Mouse (Mus musculus): ENCODE data around the gene Nlrc5. TPM values are rescaled to one million over a fixed set of nuclear protein-coding genes. Genes with fewer than 3 reads are reported as not detected.
"Not testable (repeated sequence)": the region's sequence is repeated elsewhere in the genome, so short reads cannot be mapped to it uniquely, and the experiment has no call there.

Gene Nlrc5
- total RNA-seq (2015; ENCODE audit: low replicate concordance) (3.2 and 10.1 TPM in 2 replicates), total RNA-seq (2017; ENCODE audit: low replicate concordance) (2.7 and 3.9 TPM in 2 replicates)

DNA sequence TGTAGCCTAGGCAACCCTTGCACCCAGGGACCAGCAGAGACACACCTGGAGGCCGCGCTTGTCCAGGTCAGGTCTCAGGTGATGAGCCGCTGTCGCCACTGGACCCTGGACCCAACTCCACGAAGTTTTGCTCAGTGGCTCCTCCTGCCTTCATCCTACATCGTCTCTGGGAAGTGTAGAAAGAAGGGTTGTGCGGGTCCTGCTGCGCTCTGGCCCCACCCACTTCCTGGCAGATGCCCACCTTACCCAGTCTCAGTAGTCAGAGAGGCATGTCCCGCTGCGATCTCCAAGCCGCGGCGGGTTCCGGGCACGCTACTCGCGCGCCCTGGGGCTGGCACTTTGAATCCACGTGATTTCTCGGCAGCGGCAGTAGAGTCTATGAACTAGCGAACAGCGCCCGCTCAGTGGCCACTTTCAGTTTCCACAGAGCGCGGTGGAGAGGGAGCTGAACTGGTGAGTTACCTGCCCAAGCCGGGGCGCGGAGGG lies at the start of gene Nlrc5:
TSS of gene Nlrc5 (plus strand) at position 376 of the 486 bp plus-strand sequence.
- ATAC-seq (replicated peaks; ENCODE audit: low FRiP score, poor library complexity, severe bottlenecking) = peak; percentile 66

- peak; percentile 31 for ATAC-seq (replicated peaks; ENCODE audit: low FRiP score, poor library complexity, severe bottlenecking)
Observed at GRCm38 (mm10) chr8:94385506-94386213, 48.5 kb upstream of the Nlrc5 start.

DNA sequence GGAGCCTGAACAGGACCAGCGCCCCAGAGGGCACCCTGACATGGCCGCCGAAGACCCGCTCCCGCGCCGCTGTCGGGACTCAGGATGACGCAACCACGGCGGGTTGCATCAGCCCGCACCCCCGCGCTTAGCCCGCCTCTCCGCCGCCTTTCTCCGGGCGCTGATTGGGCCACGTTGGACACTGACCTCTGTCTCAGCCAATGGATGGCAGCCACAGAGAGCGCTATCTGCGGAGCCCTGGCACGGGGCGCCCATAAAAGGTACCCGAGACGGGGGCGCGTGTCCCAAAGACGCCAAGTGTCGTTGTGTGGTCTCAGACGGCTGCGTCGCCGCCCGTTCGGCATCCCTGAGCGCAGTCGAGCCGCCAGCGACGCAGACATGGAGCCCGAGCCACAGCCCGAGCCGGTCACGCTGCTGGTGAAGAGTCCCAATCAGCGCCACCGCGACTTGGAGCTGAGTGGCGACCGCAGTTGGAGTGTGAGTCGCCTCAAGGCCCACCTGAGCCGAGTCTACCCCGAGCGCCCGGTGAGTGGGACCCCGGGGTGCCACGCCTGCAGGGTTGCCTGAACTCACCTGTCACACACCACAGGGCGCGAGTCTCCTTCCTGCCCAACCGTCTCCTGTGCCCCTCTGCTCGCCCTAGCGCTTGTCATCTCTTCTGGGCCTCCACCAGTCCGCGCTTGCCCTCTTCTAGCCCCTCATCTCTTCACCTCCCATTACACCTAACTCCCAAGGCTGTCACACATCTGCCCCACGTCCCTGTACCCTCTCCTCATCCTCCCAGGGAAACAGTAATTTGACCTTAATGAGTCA lies 47.7 kb upstream of the Nlrc5 start, which contains the start of gene Herpud1:
TSS of gene Herpud1 (plus strand) at position 225 of the 813 bp plus-strand sequence.
- peak; percentile 89 for ATAC-seq (replicated peaks; ENCODE audit: low FRiP score, poor library complexity, severe bottlenecking)

GRCm38 (mm10) chr8:94387027-94387684 lies 47.0 kb upstream of the Nlrc5 start:
- peak; percentile 83 for ATAC-seq (replicated peaks; ENCODE audit: low FRiP score, poor library complexity, severe bottlenecking)

DNA sequence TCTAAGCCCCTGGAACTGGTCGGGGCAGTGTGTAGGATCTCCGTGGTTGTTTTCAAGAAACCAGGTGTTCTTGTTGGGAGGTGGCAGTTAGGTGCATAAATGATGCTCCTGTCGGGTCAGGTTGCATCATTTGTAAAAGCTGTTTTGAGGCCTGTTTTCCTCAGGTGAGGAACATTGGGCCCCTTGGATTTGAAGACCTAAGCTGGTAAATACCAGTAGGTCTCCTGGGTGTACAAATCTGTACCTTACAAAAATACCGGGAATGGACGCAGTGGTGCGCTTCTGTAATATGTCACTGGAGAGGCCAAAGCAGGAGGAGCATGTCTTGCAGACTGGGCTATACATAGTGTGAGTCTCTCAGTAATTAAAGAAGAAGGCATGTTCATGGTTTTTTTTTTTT lies 46.4 kb upstream of the Nlrc5 start:
- ATAC-seq (replicated peaks; ENCODE audit: low FRiP score, poor library complexity, severe bottlenecking) = no peak

GRCm38 (mm10) chr8:94389531-94389930 lies 44.6 kb upstream of the Nlrc5 start:
- no peak for ATAC-seq (replicated peaks; ENCODE audit: low FRiP score, poor library complexity, severe bottlenecking)

GRCm38 (mm10) chr8:94390429-94390828 lies 43.7 kb upstream of the Nlrc5 start:
- ATAC-seq (replicated peaks; ENCODE audit: low FRiP score, poor library complexity, severe bottlenecking) = no peak

- ATAC-seq (replicated peaks; ENCODE audit: low FRiP score, poor library complexity, severe bottlenecking) = no peak
Observed at GRCm38 (mm10) chr8:94390910-94391309, 43.2 kb upstream of the Nlrc5 start.

DNA sequence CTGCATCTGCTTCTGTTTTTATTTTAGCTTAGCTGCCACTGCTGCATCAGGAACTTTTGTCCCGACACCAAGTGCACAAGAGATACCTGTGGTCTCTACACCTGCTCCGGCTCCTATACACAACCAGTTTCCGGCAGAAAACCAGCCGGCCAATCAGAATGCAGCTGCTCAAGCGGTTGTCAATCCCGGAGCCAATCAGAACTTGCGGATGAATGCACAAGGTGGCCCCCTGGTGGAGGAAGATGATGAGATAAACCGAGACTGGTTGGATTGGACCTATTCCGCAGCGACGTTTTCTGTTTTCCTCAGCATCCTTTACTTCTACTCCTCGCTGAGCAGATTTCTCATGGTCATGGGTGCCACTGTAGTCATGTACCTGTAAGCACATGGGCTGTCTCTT lies 42.0 kb upstream of the Nlrc5 start:
- no peak for ATAC-seq (replicated peaks; ENCODE audit: low FRiP score, poor library complexity, severe bottlenecking)

GRCm38 (mm10) chr8:94392648-94393047 lies 41.5 kb upstream of the Nlrc5 start:
- no peak for ATAC-seq (replicated peaks; ENCODE audit: low FRiP score, poor library complexity, severe bottlenecking)

GRCm38 (mm10) chr8:94395851-94396540 lies 38.2 kb upstream of the Nlrc5 start:
- ATAC-seq (replicated peaks; ENCODE audit: low FRiP score, poor library complexity, severe bottlenecking) = no peak

- peak; percentile 71 for ATAC-seq (replicated peaks; ENCODE audit: low FRiP score, poor library complexity, severe bottlenecking)
Observed at GRCm38 (mm10) chr8:94396964-94397657, 37.0 kb upstream of the Nlrc5 start.

DNA sequence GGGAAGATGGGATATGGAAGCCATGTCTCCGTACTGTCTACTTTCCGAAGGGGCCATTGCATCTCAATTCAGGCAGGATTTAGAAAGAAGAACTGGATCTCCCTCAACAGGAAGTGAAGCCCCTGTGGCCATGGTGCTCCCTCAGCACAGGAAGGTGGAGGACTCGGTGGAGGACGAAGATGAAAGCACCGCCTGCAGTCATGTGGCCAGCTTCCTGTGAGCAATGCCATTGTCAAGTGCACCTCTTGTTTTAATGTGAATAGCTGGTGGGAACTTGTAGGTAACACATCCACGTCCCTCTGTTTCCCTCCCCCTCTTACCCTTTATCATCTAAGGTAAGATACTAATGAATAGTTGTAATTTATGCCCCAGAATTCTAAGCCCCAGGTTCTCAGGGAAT lies 35.6 kb upstream of the Nlrc5 start:
- ATAC-seq (replicated peaks; ENCODE audit: low FRiP score, poor library complexity, severe bottlenecking) = no peak

DNA sequence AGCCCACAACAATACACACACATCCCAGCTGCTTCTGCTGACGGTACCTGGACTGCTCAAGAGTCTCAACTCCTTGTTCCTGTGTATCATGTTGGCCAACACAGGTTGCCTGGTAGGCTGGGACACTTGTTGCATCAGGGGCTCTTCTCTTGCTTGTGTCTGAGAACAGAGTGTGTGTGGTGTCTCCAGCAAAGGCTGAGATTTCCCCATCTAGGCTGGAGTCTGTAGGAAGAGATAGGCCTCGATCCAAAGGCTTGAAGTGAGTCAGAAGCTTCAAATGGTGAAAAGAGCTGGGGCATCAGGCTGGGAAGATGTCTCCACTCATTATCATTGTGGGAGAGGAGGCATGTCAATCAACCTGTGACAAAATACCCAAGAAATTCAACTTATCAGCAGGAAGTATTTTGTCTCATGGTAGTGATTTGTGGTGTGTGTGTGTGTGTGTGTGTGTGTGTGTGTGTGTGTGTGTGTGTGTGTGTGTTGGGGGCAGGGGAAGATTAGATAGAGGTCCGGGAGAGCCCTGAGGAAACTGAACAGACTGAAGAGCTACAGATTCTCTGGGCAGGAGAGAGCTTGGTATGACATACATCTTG lies 34.7 kb upstream of the Nlrc5 start:
- ATAC-seq (replicated peaks; ENCODE audit: low FRiP score, poor library complexity, severe bottlenecking) = no peak

DNA sequence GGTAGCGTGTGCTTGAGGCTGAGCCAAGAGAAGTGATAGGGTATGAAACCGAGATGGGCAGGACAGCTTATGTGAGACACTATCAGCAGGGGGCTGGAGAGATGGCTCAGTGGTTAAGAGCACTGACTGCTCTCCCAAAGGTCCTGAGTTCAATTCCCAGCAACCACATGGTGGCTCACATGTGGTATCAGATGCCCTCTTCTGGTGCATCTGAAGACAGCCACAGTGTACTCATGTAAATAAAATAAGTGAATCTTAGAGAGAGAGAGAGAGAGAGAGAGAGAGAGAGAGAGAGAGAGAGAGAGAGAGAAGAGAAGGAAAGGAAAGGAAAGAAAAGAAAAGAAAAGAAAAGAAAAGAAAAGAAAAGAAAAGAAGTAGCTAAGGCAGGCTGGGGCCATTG lies 34.2 kb upstream of the Nlrc5 start:
- ATAC-seq (replicated peaks; ENCODE audit: low FRiP score, poor library complexity, severe bottlenecking) = not testable (repeated sequence)

DNA sequence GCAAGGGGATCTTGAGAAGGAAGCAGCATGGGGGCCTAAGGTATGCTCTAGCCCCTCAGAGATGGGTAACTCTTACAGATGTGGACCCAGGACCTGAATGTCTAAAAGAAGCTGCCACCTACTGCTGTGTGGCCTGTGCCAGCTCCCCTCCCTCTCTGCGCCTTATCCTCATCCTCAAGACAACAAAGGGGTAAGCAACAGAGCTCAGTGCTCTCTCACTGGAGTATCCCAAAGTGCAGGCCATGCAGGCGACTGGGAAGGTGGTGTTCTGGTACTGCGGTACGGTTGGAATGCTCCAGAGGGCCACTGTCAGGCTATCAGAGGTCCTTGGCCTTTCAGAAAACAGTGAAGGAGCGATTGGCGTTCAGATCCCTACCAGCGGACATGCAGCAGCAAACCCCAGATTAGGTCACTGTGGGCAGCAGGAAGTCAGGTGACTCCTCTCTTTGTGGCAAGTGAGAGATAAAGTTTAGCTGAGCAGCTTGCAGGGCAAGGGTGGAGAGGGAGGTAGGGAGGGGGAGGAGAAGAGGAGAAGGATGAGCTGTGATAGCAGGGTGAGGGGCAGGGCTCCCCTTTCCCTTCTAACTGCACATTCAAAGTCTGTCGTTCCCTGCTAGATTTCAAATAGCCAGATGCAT lies 25.6 kb upstream of the Nlrc5 start:
- ATAC-seq (replicated peaks; ENCODE audit: low FRiP score, poor library complexity, severe bottlenecking) = no peak

DNA sequence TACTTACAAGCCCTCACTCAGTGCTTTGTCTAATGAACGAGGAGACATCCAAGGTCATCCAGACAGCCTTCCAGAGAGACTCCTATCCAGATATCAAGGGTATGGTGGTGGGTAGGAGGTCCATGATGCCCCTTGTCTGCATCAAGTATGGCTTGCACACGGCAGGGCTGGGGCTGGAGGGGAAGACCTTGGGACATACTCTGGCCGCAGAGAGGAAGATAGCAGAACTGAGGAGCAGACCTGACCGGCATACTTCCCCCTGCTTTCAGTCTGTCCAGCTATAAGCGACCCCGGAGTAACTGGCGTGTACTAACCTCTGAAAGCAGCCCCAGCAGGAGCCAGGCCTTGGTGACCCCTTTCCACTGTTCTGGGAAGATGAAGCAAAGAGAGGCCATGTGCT lies 24.6 kb upstream of the Nlrc5 start:
- no peak for ATAC-seq (replicated peaks; ENCODE audit: low FRiP score, poor library complexity, severe bottlenecking)

DNA sequence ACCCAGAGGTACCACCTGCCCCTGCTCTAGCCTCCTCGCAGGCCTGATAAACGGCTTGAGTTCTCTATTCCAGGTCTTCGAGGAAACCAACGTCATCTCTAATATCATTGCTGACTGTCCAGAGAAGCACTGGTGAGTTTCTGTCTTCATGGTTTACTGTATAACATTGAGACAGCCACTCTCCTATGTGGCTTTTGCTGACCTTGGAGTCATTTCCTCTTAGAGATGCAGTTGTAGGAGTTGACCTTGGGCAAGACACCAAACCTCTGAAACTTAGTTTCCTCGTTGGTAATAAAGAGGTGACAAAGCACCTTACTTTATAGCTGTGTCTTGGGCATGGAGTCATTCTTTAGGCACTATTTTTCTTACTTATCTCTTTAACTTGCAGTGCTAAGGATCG lies 21.6 kb upstream of the Nlrc5 start:
- ATAC-seq (replicated peaks; ENCODE audit: low FRiP score, poor library complexity, severe bottlenecking) = no peak

Measured in erythroid progenitor cell, adult 5-6 weeks (primary cell).